ENCODE assay signal across 8 mouse cellular contexts in genomic region chr6:52713897-52714509, GRCm38 (mm10). TPM values are rescaled to one million over a fixed set of nuclear protein-coding genes. Genes with fewer than 3 reads are reported as not detected.
DNase-seq lines count a peak whose midpoint lies in the region; ATAC-seq and TF ChIP-seq lines count a peak whose summit lies in the region.

No protein-coding gene starts in this region.

- no peaks in the 10 kb centered on the region for H3K9me3 ChIP-seq in embryonic facial prominence, embryonic 15.5 days (replicated peaks)
- H3K9me3 ChIP-seq in kidney, embryonic 14.5 days (ENCODE audit: control insufficient read depth, low read length): no peaks in the 10 kb centered on the region

- 0 out of 2 replicates have a peak, but pooled peaks have one; percentile 27 for TF ChIP-seq POLR2A in liver, adult 2 months (IDR thresholded peaks at IDR 0.05; ENCODE audit: extremely low read depth, insufficient read depth, low read length)

- peaks cover 16% of the 10 kb centered on the region for H3K79me2 ChIP-seq in liver, adult 2 months (ENCODE audit: control insufficient read depth, insufficient read depth, low read length)

- H3K4me1 ChIP-seq in embryonic facial prominence, embryonic 15.5 days: peaks cover 10% of the 10 kb centered on the region; the same call in 1 of the 2 replicates
- 0 out of 2 replicates have a peak, but pooled peaks cover 4% of the 10 kb centered on the region for H3K4me1 ChIP-seq in kidney, embryonic 14.5 days (ENCODE audit: control insufficient read depth, insufficient read depth, low read length)
- peaks cover 16% of the 10 kb centered on the region for H3K4me1 ChIP-seq in liver, adult 2 months (ENCODE audit: control insufficient read depth, insufficient read depth, low read length)

- peak overlapping the region; percentile 85 for H3K9ac ChIP-seq in embryonic facial prominence, embryonic 15.5 days
- peak overlapping the region; percentile 83 for H3K9ac ChIP-seq in kidney, embryonic 14.5 days (ENCODE audit: low read depth, low read length)
- H3K9ac ChIP-seq in liver, adult 2 months (ENCODE audit: low read depth, low read length): peak overlapping the region; percentile 96

- no peak for TF ChIP-seq CTCF in liver, adult 2 months (IDR thresholded peaks at IDR 0.05; ENCODE audit: low read depth, low read length)

- H3K27ac ChIP-seq in embryonic facial prominence, embryonic 15.5 days (replicated peaks): peak overlapping the region; percentile 97
- H3K27ac ChIP-seq in kidney, embryonic 14.5 days (ENCODE audit: low read depth, low read length): peak overlapping the region; percentile 83
- H3K27ac ChIP-seq in liver, adult 2 months (replicated peaks; ENCODE audit: insufficient read depth, low read depth, low read length): peak overlapping the region; percentile 90

- ATAC-seq in embryonic facial prominence, embryonic 15.5 days (ENCODE audit: insufficient number of reproducible peaks, low FRiP score, low TSS enrichment, low read depth): peak; percentile 81
- peak; percentile 82 for ATAC-seq in kidney, embryonic 14.5 days (ENCODE audit: low FRiP score, low TSS enrichment)

- WGBS in embryonic facial prominence, embryonic 15.5 days: under 1% methylated on average over 52 of the region's 52 CpGs
- WGBS in kidney, embryonic 14.5 days: under 1% methylated on average over 52 of the region's 52 CpGs
- WGBS in liver, adult 2 months: under 1% methylated on average over 52 of the region's 52 CpGs

- no peaks in the 10 kb centered on the region for H3K36me3 ChIP-seq in embryonic facial prominence, embryonic 15.5 days
- no peaks in the 10 kb centered on the region for H3K36me3 ChIP-seq in kidney, embryonic 14.5 days (ENCODE audit: control insufficient read depth, insufficient read depth, low read length)
- H3K36me3 ChIP-seq in liver, adult 2 months (ENCODE audit: control insufficient read depth, insufficient read depth, low read length): no peaks in the 10 kb centered on the region

- DNase-seq in 3T3-L1 (ENCODE audit: low read depth, low spot score): peak; percentile 91
- DNase-seq in adrenal gland, postnatal 14 days: peak; percentile 91
- DNase-seq in heart, adult 9 months (ENCODE audit: low spot score in 2 of 2): peak; percentile 72 to 73
- peak; percentile 88 for DNase-seq in liver, adult 2 months (ENCODE audit: extremely low read depth, low read depth, low spot score)
- DNase-seq in monocyte, adult 2 months (ENCODE audit: low read depth in 1 of 2, low spot score in 2 of 2): peak; percentile 54 to 76
- peak; percentile 87 to 90 for DNase-seq in spleen, postnatal 10 days (ENCODE audit: low spot score in 2 of 2)

- H3K27me3 ChIP-seq in embryonic facial prominence, embryonic 15.5 days: no peaks in the 10 kb centered on the region
- no peaks in the 10 kb centered on the region for H3K27me3 ChIP-seq in kidney, embryonic 14.5 days (ENCODE audit: control insufficient read depth, insufficient read depth, low read length)
- no peaks in the 10 kb centered on the region for H3K27me3 ChIP-seq in liver, adult 2 months (ENCODE audit: control insufficient read depth, insufficient read depth, low read length)

- H3K4me3 ChIP-seq in embryonic facial prominence, embryonic 15.5 days (replicated peaks): peak overlapping the region; percentile 99
- peak overlapping the region; percentile 97 for H3K4me3 ChIP-seq in kidney, embryonic 14.5 days (ENCODE audit: low read length)
- peak overlapping the region; percentile 90 for H3K4me3 ChIP-seq in liver, adult 2 months (ENCODE audit: insufficient read depth, low read depth, low read length)

- H3K4me2 ChIP-seq in embryonic facial prominence, embryonic 15.5 days (replicated peaks): peak overlapping the region; percentile 52
- peak overlapping the region; percentile 63 for H3K4me2 ChIP-seq in kidney, embryonic 14.5 days (replicated peaks; ENCODE audit: low read depth, low read length)

RNA-seq across cellular contexts. Expression of gene Tax1bp1, which starts 0.5 kb away (rescaled TPM):
- 151 and 163 TPM in 2 replicates for total RNA-seq in adrenal gland, postnatal 14 days (2021)
- polyA plus RNA-seq in embryonic facial prominence, embryonic 15.5 days (2015; fragmentation: Nextera tagmentation; extraction: Ambion mirVana): 146 and 163 TPM in 2 replicates
- 92.0 and 149 TPM in 2 replicates for polyA plus RNA-seq in kidney, embryonic 14.5 days (2014; fragmentation: Nextera tagmentation; extraction: Ambion mirVana)
- 90.3 and 121 TPM in 2 replicates for total RNA-seq in liver, adult 2 months (2014; rRNA removed)
- 16.2 and 18.4 TPM in 2 replicates for polyA plus RNA-seq in liver, adult 2 months (2012; rRNA removed)

Comparison
In these comparisons a context has a peak if more than half of its experiments do, and no peak if none do; other contexts are left out.
1. Peak in every context shown above with its lines: DNase-seq, ATAC-seq, H3K4me3 ChIP-seq and H3K27ac ChIP-seq.